9 mouse cellular contexts compared by ENCODE assay signal in genomic region chr2:57698659-57699061, GRCm38 (mm10).
DNase-seq lines count a peak whose midpoint lies in the region; ATAC-seq and TF ChIP-seq lines count a peak whose summit lies in the region.
"Had no signal": no experiment of that assay in that cellular context is flagged by ENCODE, and none has a peak within 500 bp of the region (broad histone marks: within the 10 kb centered on the region; RNA-seq: fewer than 3 reads in every experiment).

No protein-coding gene starts in this region.

- DNase-seq in brain, adult 2 months (ENCODE audit: low read depth, low spot score) = peak; percentile 80
- DNase-seq in forebrain, embryonic 10.5 days (ENCODE audit: extremely low spot score, low spot score) = peak; percentile 60
- peak; percentile 82 for DNase-seq in hindbrain, embryonic 14.5 days (ENCODE audit: low spot score)
- DNase-seq in layer of hippocampus, postnatal 10 days (ENCODE audit: low spot score in 2 of 2) = peak; percentile 60 to 71
- DNase-seq in lung, postnatal 0 days (ENCODE audit: low spot score) = peak; percentile 49
- peak; percentile 79 for DNase-seq in retina, postnatal 1 day
- DNase-seq in spleen, postnatal 14 days (ENCODE audit: low spot score in 2 of 2) = no peak

- peak; percentile 90 for ATAC-seq in hindbrain, embryonic 14.5 days (ENCODE audit: low FRiP score)
- ATAC-seq in lung, postnatal 0 days = no peak; the same call in 1 of the 2 replicates

- WGBS in forebrain, embryonic 10.5 days = 4% methylated on average over 11 of the region's 11 CpGs
- under 1% methylated on average over 11 of the region's 11 CpGs for WGBS in hindbrain, embryonic 14.5 days
- 11% methylated on average over 11 of the region's 11 CpGs for WGBS in lung, postnatal 0 days

- no peak overlapping the region for H3K9ac ChIP-seq in ES-Bruce4 (ENCODE audit: low read depth, poor library complexity, severe bottlenecking)
- H3K9ac ChIP-seq in hindbrain, embryonic 14.5 days = peak overlapping the region; percentile 49
- no peak overlapping the region for H3K9ac ChIP-seq in lung, postnatal 0 days (replicated peaks; ENCODE audit: low read depth)

- no peak overlapping the region for H3K4me3 ChIP-seq in ES-Bruce4 (ENCODE audit: low read depth, low read length)
- H3K4me3 ChIP-seq in forebrain, embryonic 10.5 days = peak overlapping the region; percentile 46
- peak overlapping the region; percentile 25 for H3K4me3 ChIP-seq in hindbrain, embryonic 14.5 days (replicated peaks; ENCODE audit: low read length)
- peak overlapping the region; percentile 3; the same call in 1 of the 2 replicates for H3K4me3 ChIP-seq in lung, postnatal 0 days (ENCODE audit: low read depth, low read length)
- H3K4me3 ChIP-seq: erythroblast, embryonic 14.5 days had no signal

- TF ChIP-seq CTCF in ES-Bruce4 (IDR thresholded peaks at IDR 0.05; ENCODE audit: low read depth, low read length) = peak; percentile 47
- TF ChIP-seq CTCF in lung, postnatal 0 days (IDR thresholded peaks at IDR 0.05) = peak; percentile 70

- H3K36me3 ChIP-seq in ES-Bruce4 (ENCODE audit: control insufficient read depth, insufficient read depth, low read length, poor library complexity, severe bottlenecking) = no peaks in the 10 kb centered on the region
- no peaks in the 10 kb centered on the region for H3K36me3 ChIP-seq in forebrain, embryonic 10.5 days (replicated peaks)
- H3K36me3 ChIP-seq in hindbrain, embryonic 14.5 days (replicated peaks; ENCODE audit: control insufficient read depth, insufficient read depth) = no peaks in the 10 kb centered on the region
- no peaks in the 10 kb centered on the region for H3K36me3 ChIP-seq in lung, postnatal 0 days (ENCODE audit: insufficient read depth, low read length)

- peak overlapping the region; percentile 52 for H3K4me2 ChIP-seq in hindbrain, embryonic 14.5 days (replicated peaks)
- H3K4me2 ChIP-seq in lung, postnatal 0 days (replicated peaks; ENCODE audit: low read depth, low read length) = peak overlapping the region; percentile 30

- no peak for TF ChIP-seq POLR2A in ES-Bruce4 (IDR thresholded peaks at IDR 0.05; ENCODE audit: insufficient read depth, low read length)

- H3K27ac ChIP-seq in ES-Bruce4 (ENCODE audit: insufficient read depth, low read length) = no peak overlapping the region
- H3K27ac ChIP-seq in forebrain, embryonic 10.5 days = peak overlapping the region; percentile 61
- H3K27ac ChIP-seq in hindbrain, embryonic 14.5 days = no peak overlapping the region
- H3K27ac ChIP-seq in lung, postnatal 0 days (ENCODE audit: low read length) = no peak overlapping the region

- H3K27me3 ChIP-seq in ES-Bruce4 (ENCODE audit: control insufficient read depth, insufficient read depth, low read length, poor library complexity, severe bottlenecking) = no peaks in the 10 kb centered on the region
- peaks cover 10% of the 10 kb centered on the region for H3K27me3 ChIP-seq in forebrain, embryonic 10.5 days (ENCODE audit: poor library complexity, severe bottlenecking)
- H3K27me3 ChIP-seq in hindbrain, embryonic 14.5 days (ENCODE audit: control insufficient read depth, insufficient read depth, low read length) = 0 out of 2 replicates have a peak, but pooled peaks cover 4% of the 10 kb centered on the region
- no peaks in the 10 kb centered on the region for H3K27me3 ChIP-seq in lung, postnatal 0 days (replicated peaks; ENCODE audit: insufficient read depth, low read length)

- H3K9me3 ChIP-seq in ES-Bruce4 (replicated peaks; ENCODE audit: control insufficient read depth, insufficient read depth, low read length, poor library complexity, severe bottlenecking) = no peaks in the 10 kb centered on the region
- no peaks in the 10 kb centered on the region for H3K9me3 ChIP-seq in forebrain, embryonic 10.5 days
- no peaks in the 10 kb centered on the region for H3K9me3 ChIP-seq in hindbrain, embryonic 14.5 days (ENCODE audit: control insufficient read depth, low read length)
- no peaks in the 10 kb centered on the region for H3K9me3 ChIP-seq in lung, postnatal 0 days (ENCODE audit: low read length)

- no peak for TF ChIP-seq EP300 in ES-Bruce4 (IDR thresholded peaks at IDR 0.05; ENCODE audit: insufficient read depth, low read depth, low read length)
- no peak for TF ChIP-seq EP300 in lung, postnatal 0 days (IDR thresholded peaks at IDR 0.05)

- no peaks in the 10 kb centered on the region for H3K4me1 ChIP-seq in ES-Bruce4 (ENCODE audit: control insufficient read depth, insufficient read depth, low read length)
- peaks cover 36% of the 10 kb centered on the region for H3K4me1 ChIP-seq in forebrain, embryonic 10.5 days
- peaks cover 18% of the 10 kb centered on the region; the same call in 1 of the 2 replicates for H3K4me1 ChIP-seq in hindbrain, embryonic 14.5 days (replicated peaks; ENCODE audit: control insufficient read depth, insufficient read depth, low read length)
- peaks cover 3% of the 10 kb centered on the region; the same call in 1 of the 2 replicates for H3K4me1 ChIP-seq in lung, postnatal 0 days (ENCODE audit: insufficient read depth, low read depth, low read length)

Comparison
In these comparisons a context has a peak if more than half of its experiments do, and no peak if none do; other contexts are left out.
1. DNase-seq: peak in brain, adult 2 months (single experiment), forebrain, embryonic 10.5 days (single experiment), hindbrain, embryonic 14.5 days (single experiment), layer of hippocampus, postnatal 10 days (2 of 2), lung, postnatal 0 days (single experiment) and retina, postnatal 1 day (single experiment); none in spleen, postnatal 14 days (0 of 2).